Mouse (Mus musculus): ENCODE measurements around the gene Ankrd33b. TPM values are rescaled to one million over a fixed set of nuclear protein-coding genes. Genes with fewer than 3 reads are reported as not detected.
A peak's percentile ranks its signal among the peaks of the same experiment; 100 is the strongest.

Gene Ankrd33b
- polyA plus RNA-seq, 1 experiment: 0.52 TPM

DNA sequence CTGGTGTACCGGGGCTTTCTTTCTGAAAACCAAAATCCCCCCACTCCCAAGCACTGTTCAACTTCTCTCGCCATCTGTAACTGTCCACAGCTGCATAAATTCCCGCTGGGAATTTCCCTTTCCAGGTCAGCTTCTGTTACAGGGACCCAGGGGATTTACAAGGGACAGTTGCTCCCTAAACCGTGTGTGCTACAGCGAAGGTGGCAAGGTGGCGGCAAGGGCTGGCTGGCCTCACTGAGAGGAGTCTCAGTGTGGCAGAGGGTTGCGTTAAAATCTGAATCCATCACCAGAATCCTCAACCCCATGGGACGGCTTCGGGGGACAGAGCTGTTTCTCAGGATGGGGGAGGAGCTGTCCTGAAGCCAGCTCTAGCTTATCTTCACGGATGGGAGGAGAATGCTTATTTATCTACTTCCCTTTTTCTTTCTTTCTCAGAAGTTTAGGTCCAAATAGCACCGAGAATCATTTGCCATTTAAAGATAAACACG, 1.6 kb upstream of the Ankrd33b start:
- Histone ChIP-seq H3K4me3 (ENCODE audit: low read depth, low read length) (no peak overlapping the region), H3K27me3 (ENCODE audit: control insufficient read depth, insufficient read depth, low read length) (peaks cover 43% of the 10 kb centered on the region), H3K4me1 (ENCODE audit: control insufficient read depth, insufficient read depth, insufficient read length, low read length) (peaks cover 3% of the 10 kb centered on the region; the same call in 1 of the 2 replicates), H3K36me3 (ENCODE audit: control insufficient read depth, insufficient read depth, low read length) (no peaks in the 10 kb centered on the region), H3K27ac (ENCODE audit: insufficient read depth, low read depth, low read length) (no peak overlapping the region)
- TF ChIP-seq CTCF (IDR thresholded peaks at IDR 0.05; ENCODE audit: extremely low read depth, insufficient read length, insufficient replicate concordance, low read depth, low read length): no peak
- 20% methylated on average over 12 of the region's 12 CpGs for WGBS

DNA sequence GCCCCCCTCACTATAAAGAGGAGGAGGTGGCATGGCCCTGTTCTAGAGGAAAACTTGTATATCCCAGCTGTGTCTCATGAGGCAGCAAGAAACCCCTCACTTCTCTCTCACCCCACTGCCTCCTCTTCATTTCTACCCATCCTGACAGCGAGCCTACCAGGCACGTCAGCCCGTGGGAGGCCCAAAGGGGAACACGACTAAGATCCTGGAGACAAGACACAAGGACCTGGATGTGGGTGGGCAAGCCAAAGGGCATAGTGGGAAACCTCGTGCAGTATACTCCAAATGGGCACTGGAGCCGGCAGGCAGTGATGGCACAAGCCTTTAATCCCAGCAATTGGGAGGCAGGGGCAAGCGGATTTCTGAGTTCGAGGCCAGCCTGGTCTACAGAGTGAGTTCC, 1.0 kb upstream of the Ankrd33b start:
- peaks cover 3% of the 10 kb centered on the region; the same call in 1 of the 2 replicates for H3K4me1 ChIP-seq (ENCODE audit: control insufficient read depth, insufficient read depth, insufficient read length, low read length)
- no peak overlapping the region for H3K27ac ChIP-seq (ENCODE audit: insufficient read depth, low read depth, low read length)
- H3K27me3 ChIP-seq (ENCODE audit: control insufficient read depth, insufficient read depth, low read length): peaks cover 43% of the 10 kb centered on the region
- WGBS: 50% methylated on average over 8 of the region's 8 CpGs
- TF ChIP-seq POLR2A (IDR thresholded peaks at IDR 0.05; ENCODE audit: low read depth, low read length) (no peak), CTCF (IDR thresholded peaks at IDR 0.05; ENCODE audit: extremely low read depth, insufficient read length, insufficient replicate concordance, low read depth, low read length) (no peak)
- H3K36me3 ChIP-seq (ENCODE audit: control insufficient read depth, insufficient read depth, low read length): no peaks in the 10 kb centered on the region
- H3K4me3 ChIP-seq (ENCODE audit: low read depth, low read length): no peak overlapping the region

DNA sequence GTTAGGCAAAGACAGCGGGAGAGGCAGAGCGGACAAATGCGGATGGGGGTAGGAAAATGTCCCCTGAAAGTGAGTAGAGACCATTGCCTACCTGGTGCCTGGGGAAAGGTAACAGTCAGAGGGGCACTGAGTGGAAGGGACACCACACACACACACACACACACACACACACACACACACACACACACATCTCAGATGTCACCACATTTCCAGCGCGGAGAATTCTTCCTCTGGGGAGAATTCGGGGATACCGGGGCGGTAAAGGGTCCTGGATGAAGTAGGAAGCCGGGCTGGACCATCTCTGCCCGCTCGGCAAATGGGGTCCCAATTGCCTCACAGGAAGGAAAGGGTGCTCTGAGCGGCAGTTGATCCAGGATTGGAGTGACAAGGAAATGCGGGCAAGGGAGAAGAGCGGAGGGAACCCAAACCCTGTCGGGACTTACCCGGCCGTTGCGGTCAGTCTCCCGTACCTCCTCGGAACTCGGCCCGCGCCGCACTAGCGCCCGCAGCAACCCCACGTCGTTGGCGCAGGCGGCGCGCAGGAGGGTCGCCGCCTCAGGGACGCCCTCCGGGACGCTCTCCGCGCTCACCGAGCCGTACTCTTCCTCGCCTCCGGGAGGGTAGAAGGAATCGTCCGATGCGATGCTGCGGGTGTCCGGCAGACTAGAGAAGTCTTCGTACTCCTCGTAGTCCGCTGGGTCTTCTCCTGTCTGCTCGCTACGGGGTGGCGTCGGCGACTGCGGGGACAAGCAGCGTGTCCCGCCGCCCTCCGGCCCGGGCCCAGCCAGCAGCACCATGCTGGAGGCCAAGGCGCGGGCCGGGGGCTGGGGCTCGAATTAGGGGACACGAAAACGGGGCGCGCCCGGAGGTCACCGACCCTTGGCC, 688 bp downstream of the Ankrd33b start:
- TF ChIP-seq POLR2A (IDR thresholded peaks at IDR 0.05; ENCODE audit: low read depth, low read length) (no peak), CTCF (IDR thresholded peaks at IDR 0.05; ENCODE audit: extremely low read depth, insufficient read length, insufficient replicate concordance, low read depth, low read length) (no peak)
- H3K4me1 ChIP-seq (ENCODE audit: control insufficient read depth, insufficient read depth, insufficient read length, low read length): peaks cover 3% of the 10 kb centered on the region; the same call in 1 of the 2 replicates
- H3K27me3 ChIP-seq (ENCODE audit: control insufficient read depth, insufficient read depth, low read length): peaks cover 43% of the 10 kb centered on the region
- 2% methylated on average over 72 of the region's 72 CpGs for WGBS
- H3K27ac ChIP-seq (ENCODE audit: insufficient read depth, low read depth, low read length): no peak overlapping the region
- H3K36me3 ChIP-seq (ENCODE audit: control insufficient read depth, insufficient read depth, low read length): no peaks in the 10 kb centered on the region
- peak overlapping the region; percentile 60 for H3K4me3 ChIP-seq (ENCODE audit: low read depth, low read length)

DNA sequence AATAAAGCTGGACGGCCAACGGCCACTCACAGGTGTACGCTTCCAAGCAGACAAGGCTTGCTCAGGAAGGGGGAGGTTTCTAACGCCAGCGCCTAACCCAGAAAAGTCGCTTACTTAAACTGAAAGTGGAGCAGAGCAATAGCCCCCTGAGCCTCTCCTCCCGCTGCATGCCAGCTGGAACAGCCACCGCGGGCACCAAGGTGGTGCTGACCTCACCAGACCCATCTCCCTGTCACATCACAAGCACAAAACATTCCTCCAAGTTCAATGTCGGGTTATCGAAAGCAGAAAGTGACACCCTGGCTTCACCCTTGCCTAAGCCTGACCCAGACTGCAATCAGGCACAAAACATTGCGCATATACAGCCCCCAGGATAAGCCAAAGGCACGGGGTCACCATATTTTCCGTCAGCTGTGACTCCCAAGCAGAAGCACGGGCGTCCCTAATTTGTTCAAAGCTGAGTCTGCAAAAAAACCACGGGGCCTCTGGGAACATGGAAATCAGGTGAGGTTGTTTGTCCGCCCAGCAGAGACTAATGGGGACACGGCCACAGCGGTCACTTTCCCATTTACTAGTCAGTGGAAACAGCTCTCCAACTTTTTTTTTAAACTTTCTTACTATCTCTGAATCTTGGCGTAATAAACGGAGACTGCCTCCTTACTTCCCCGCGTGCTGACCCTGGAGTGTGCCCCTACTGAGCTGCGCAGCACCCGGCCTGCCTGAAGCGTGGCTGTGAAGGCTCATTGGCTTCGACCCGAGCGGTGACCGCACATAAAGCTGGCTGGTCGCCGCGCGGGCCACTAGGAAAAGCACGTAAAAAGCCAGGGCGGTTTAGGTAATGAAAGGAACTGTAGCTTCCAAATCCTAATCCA, 1.6 kb downstream of the Ankrd33b start:
- Histone ChIP-seq H3K4me1 (ENCODE audit: control insufficient read depth, insufficient read depth, insufficient read length, low read length) (peaks cover 3% of the 10 kb centered on the region; the same call in 1 of the 2 replicates), H3K36me3 (ENCODE audit: control insufficient read depth, insufficient read depth, low read length) (no peaks in the 10 kb centered on the region), H3K4me3 (ENCODE audit: low read depth, low read length) (peak overlapping the region; percentile 60), H3K27ac (ENCODE audit: insufficient read depth, low read depth, low read length) (no peak overlapping the region), H3K27me3 (ENCODE audit: control insufficient read depth, insufficient read depth, low read length) (peaks cover 43% of the 10 kb centered on the region)
- TF ChIP-seq POLR2A (IDR thresholded peaks at IDR 0.05; ENCODE audit: low read depth, low read length) (no peak), CTCF (IDR thresholded peaks at IDR 0.05; ENCODE audit: extremely low read depth, insufficient read length, insufficient replicate concordance, low read depth, low read length) (no peak)
- WGBS: 4% methylated on average over 37 of the region's 37 CpGs

DNA sequence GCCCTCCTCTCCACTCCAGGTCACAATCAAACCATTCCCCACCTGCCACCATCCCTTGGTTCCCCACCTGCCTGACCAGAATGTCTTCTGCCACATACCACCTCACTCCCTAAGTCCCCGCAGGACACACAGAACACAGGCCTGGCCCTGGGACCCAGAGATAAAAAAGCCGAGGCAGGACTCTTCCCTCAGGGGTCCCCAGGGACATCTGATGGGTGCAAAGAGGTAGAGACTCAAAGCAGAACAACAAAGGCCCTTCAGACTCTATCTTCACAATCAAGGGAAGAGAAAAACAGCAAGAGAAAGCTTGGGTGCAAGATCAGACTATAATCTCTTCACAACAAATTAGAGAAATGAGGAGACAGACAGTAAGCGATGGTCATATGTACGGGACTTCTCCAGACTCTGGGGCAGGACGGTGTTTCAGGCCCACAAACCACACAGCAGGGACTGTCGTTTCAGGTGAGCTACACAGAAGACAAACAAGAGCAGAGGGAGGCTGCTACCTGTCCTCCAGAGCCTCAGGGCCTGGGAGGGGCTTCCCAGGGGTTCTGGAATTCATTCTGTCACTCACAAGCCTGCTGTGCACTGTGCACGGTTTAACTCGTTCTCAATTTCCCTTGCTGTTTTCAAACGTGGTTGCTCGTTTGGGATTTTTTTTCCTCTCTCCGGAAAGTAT, 2.3 kb downstream of the Ankrd33b start:
- WGBS: 41% methylated on average over 11 of the region's 11 CpGs
- Histone ChIP-seq H3K27me3 (ENCODE audit: control insufficient read depth, insufficient read depth, low read length) (peaks cover 43% of the 10 kb centered on the region), H3K4me3 (ENCODE audit: low read depth, low read length) (peak overlapping the region; percentile 60), H3K27ac (ENCODE audit: insufficient read depth, low read depth, low read length) (no peak overlapping the region), H3K36me3 (ENCODE audit: control insufficient read depth, insufficient read depth, low read length) (no peaks in the 10 kb centered on the region), H3K4me1 (ENCODE audit: control insufficient read depth, insufficient read depth, insufficient read length, low read length) (peaks cover 3% of the 10 kb centered on the region; the same call in 1 of the 2 replicates)
- TF ChIP-seq CTCF (IDR thresholded peaks at IDR 0.05; ENCODE audit: extremely low read depth, insufficient read length, insufficient replicate concordance, low read depth, low read length): no peak
- no peak for TF ChIP-seq POLR2A (IDR thresholded peaks at IDR 0.05; ENCODE audit: low read depth, low read length)

DNA sequence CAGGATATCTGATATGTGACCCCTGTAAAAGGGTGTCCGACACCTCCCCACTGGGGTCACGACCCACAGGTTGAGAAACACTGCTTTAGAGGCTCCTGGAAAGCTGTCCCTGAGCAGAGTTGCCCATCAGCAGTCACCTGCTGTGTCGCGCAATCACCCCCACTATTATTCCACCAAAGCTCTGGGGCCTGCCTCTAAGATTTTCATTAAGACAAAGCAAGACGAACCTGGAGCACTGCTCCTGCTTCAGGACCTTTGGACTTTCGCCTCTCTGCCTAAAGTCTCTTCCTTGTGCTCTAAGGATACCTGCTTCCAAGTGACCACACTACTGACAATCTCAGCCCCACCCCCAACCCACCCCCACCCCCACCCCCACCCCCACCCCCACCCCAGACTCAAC, 3.1 kb downstream of the Ankrd33b start:
- no peak overlapping the region for H3K27ac ChIP-seq (ENCODE audit: insufficient read depth, low read depth, low read length)
- H3K4me3 ChIP-seq (ENCODE audit: low read depth, low read length): no peak overlapping the region
- WGBS: 69% methylated on average over 6 of the region's 6 CpGs
- TF ChIP-seq POLR2A (IDR thresholded peaks at IDR 0.05; ENCODE audit: low read depth, low read length) (no peak), CTCF (IDR thresholded peaks at IDR 0.05; ENCODE audit: extremely low read depth, insufficient read length, insufficient replicate concordance, low read depth, low read length) (no peak)
- peaks cover 40% of the 10 kb centered on the region for H3K27me3 ChIP-seq (ENCODE audit: control insufficient read depth, insufficient read depth, low read length)
- H3K4me1 ChIP-seq (ENCODE audit: control insufficient read depth, insufficient read depth, insufficient read length, low read length): peaks cover 3% of the 10 kb centered on the region; the same call in 1 of the 2 replicates
- H3K36me3 ChIP-seq (ENCODE audit: control insufficient read depth, insufficient read depth, low read length): no peaks in the 10 kb centered on the region

Data from small intestine, adult 2 months (tissue).